In genomic region chr13:54950131-54950530, GRCm38 (mm10) we compare ENCODE assay signal across 9 mouse cellular contexts. TPM values are rescaled to one million over a fixed set of nuclear protein-coding genes. Genes with fewer than 3 reads are reported as not detected.
DNase-seq lines count a peak whose midpoint lies in the region; ATAC-seq and TF ChIP-seq lines count a peak whose summit lies in the region.
"Had no signal": no experiment of that assay in that cellular context is flagged by ENCODE, and none has a peak within 500 bp of the region (broad histone marks: within the 10 kb centered on the region; RNA-seq: fewer than 3 reads in every experiment).

No protein-coding gene starts in this region.

- peaks cover 21% of the 10 kb centered on the region for H3K4me1 ChIP-seq in heart, embryonic 15.5 days (replicated peaks)
- peaks cover 0 to 4% of the 10 kb centered on the region in 2 experiments; a peak in 1 of 4 replicates for H3K4me1 ChIP-seq in ES-E14 (ENCODE audit: control insufficient read depth in 2 of 2, insufficient read depth in 2 of 2, low read length in 2 of 2, poor library complexity in 1 of 2)
- peaks cover 56% of the 10 kb centered on the region for H3K4me1 ChIP-seq in forebrain, embryonic 15.5 days
- H3K4me1 ChIP-seq in liver, embryonic 16.5 days (ENCODE audit: control insufficient read depth, low read depth, low read length), result no peaks in the 10 kb centered on the region; the same call in 1 of the 2 replicates

- ATAC-seq in heart, embryonic 15.5 days (replicated peaks; ENCODE audit: insufficient number of reproducible peaks, insufficient read depth, low FRiP score, low read depth), result no peak
- ATAC-seq in forebrain, embryonic 15.5 days (replicated peaks), result no peak
- ATAC-seq in liver, embryonic 16.5 days (ENCODE audit: low read depth), result no peak

- H3K4me3 ChIP-seq in heart, embryonic 15.5 days, result peak overlapping the region; percentile 67
- peak overlapping the region; percentile 64 to 74; a peak in 2 of 4 replicates for H3K4me3 ChIP-seq in ES-E14 (ENCODE audit: insufficient read depth in 1 of 2, low read depth in 1 of 2, low read length in 2 of 2, poor library complexity in 1 of 2, severe bottlenecking in 1 of 2)
- peak overlapping the region; percentile 85 for H3K4me3 ChIP-seq in forebrain, embryonic 15.5 days
- H3K4me3 ChIP-seq in liver, embryonic 16.5 days (ENCODE audit: low read depth, low read length), result no peak overlapping the region; the same call in 1 of the 2 replicates
- H3K4me3 ChIP-seq: myocyte had no signal

- peak overlapping the region; percentile 98 for H3K4me2 ChIP-seq in heart, embryonic 15.5 days
- H3K4me2 ChIP-seq in forebrain, embryonic 15.5 days (replicated peaks), result peak overlapping the region; percentile 99
- H3K4me2 ChIP-seq in liver, embryonic 16.5 days (ENCODE audit: low read depth, low read length), result peak overlapping the region; percentile 55; the same call in 1 of the 2 replicates

- H3K27me3 ChIP-seq in heart, embryonic 15.5 days, result peaks cover 100% of the 10 kb centered on the region
- peaks cover 3% of the 10 kb centered on the region; the same call in 1 of the 2 replicates for H3K27me3 ChIP-seq in forebrain, embryonic 15.5 days
- H3K27me3 ChIP-seq in liver, embryonic 16.5 days (ENCODE audit: control insufficient read depth, insufficient read depth, low read depth, low read length), result peaks cover 71% of the 10 kb centered on the region

- H3K36me3 ChIP-seq in heart, embryonic 15.5 days, result no peaks in the 10 kb centered on the region
- H3K36me3 ChIP-seq in ES-E14 (ENCODE audit: control insufficient read depth, insufficient read depth, low read length, poor library complexity, severe bottlenecking), result no peaks in the 10 kb centered on the region
- H3K36me3 ChIP-seq in forebrain, embryonic 15.5 days, result no peaks in the 10 kb centered on the region
- no peaks in the 10 kb centered on the region for H3K36me3 ChIP-seq in liver, embryonic 16.5 days (ENCODE audit: control insufficient read depth, insufficient read depth)

- in situ Hi-C loops in ES-E14 (cut with MboI; ENCODE audit: low sequenced_read_pairs in 2 of 2, unreplicated experiment in 2 of 2), result no loop called here

- H3K9ac ChIP-seq in heart, embryonic 15.5 days, result no peak overlapping the region
- no peak overlapping the region for H3K9ac ChIP-seq in ES-E14 (ENCODE audit: insufficient read depth, low read depth, low read length, poor library complexity, severe bottlenecking)
- peak overlapping the region; percentile 87 for H3K9ac ChIP-seq in forebrain, embryonic 15.5 days (replicated peaks)
- no peak overlapping the region for H3K9ac ChIP-seq in liver, embryonic 16.5 days (ENCODE audit: low read depth, low read length)

- WGBS in heart, embryonic 15.5 days, result 2% methylated on average over 9 of the region's 9 CpGs
- 0% methylated on average over 9 of the region's 9 CpGs for WGBS in forebrain, embryonic 15.5 days
- 2% methylated on average over 9 of the region's 9 CpGs for WGBS in liver, embryonic 16.5 days (ENCODE audit: insufficient replicate concordance)

- no peak overlapping the region for H3K27ac ChIP-seq in heart, embryonic 15.5 days
- H3K27ac ChIP-seq in ES-E14 (ENCODE audit: insufficient read depth, low read depth, low read length, poor library complexity, severe bottlenecking), result no peak overlapping the region
- H3K27ac ChIP-seq in forebrain, embryonic 15.5 days (replicated peaks), result no peak overlapping the region
- H3K27ac ChIP-seq in liver, embryonic 16.5 days (ENCODE audit: low read length), result no peak overlapping the region

- no peak for DNase-seq in heart, postnatal 14 days
- DNase-seq in ES-E14 (ENCODE audit: low read depth, low spot score), result no peak
- no peak for DNase-seq in urinary bladder, adult 2 months (ENCODE audit: low spot score)
- DNase-seq in gastrocnemius, adult 8-10 months (ENCODE audit: low spot score in 2 of 2), result no peak
- no peak for DNase-seq in embryo, embryonic 10 days (ENCODE audit: low spot score)

- no peaks in the 10 kb centered on the region for H3K9me3 ChIP-seq in heart, embryonic 15.5 days (replicated peaks)
- no peaks in the 10 kb centered on the region for H3K9me3 ChIP-seq in ES-E14 (ENCODE audit: control insufficient read depth, insufficient read depth, low read depth, low read length)
- no peaks in the 10 kb centered on the region for H3K9me3 ChIP-seq in forebrain, embryonic 15.5 days
- H3K9me3 ChIP-seq in liver, embryonic 16.5 days (replicated peaks; ENCODE audit: control insufficient read depth, low read length), result no peaks in the 10 kb centered on the region

- intact Hi-C loops in heart, postnatal 14 days (cut with DNase I), result no loop called here

TF ChIP-seq in ES-E14, 5 proteins besides CTCF, POLR2A, EP300 and RAD21:
- TF ChIP-seq ZC3H11A (IDR thresholded peaks at IDR 0.05; ENCODE audit: borderline replicate concordance, low read depth, low read length), result no peak
- TF ChIP-seq ZNF384 (IDR thresholded peaks at IDR 0.05; ENCODE audit: low read depth, low read length), result no peak
- no peak for TF ChIP-seq CHD2 (IDR thresholded peaks at IDR 0.05; ENCODE audit: low read depth, low read length)
- TF ChIP-seq HCFC1 (IDR thresholded peaks at IDR 0.05; ENCODE audit: borderline replicate concordance, insufficient read depth, low read length), result no peak
- TF ChIP-seq MAFK (IDR thresholded peaks at IDR 0.05; ENCODE audit: insufficient read depth, low read depth, low read length), result no peak
TF ChIP-seq in ES-E14: peak in this region for 0.

RNA-seq across cellular contexts. Expression of gene Unc5a, which starts 0.9 kb away (rescaled TPM):
- 1.3 and 2.8 TPM in 2 replicates for polyA plus RNA-seq in heart, embryonic 15.5 days (2015; fragmentation: Nextera tagmentation; extraction: Ambion mirVana)
- under 1 TPM; 0.60 to 0.63 TPM for total RNA-seq in heart, postnatal 14 days (2021)
- 0.31 and 0.95 TPM in 2 replicates for total RNA-seq in ES-E14 (2012; rRNA removed)
- 16.6 and 16.9 TPM in 2 replicates for polyA plus RNA-seq in forebrain, embryonic 15.5 days (2015; fragmentation: Nextera tagmentation; extraction: Ambion mirVana)
- polyA plus RNA-seq in liver, embryonic 16.5 days (2015; fragmentation: Nextera tagmentation; extraction: Ambion mirVana), result 0.29 and 0.66 TPM in 2 replicates
- 26.9 and 39.1 TPM in 2 replicates for polyA plus RNA-seq in urinary bladder, adult 2 months (2012; rRNA removed)
- 10 to 100 TPM in 2 of 4 experiments, 1 to 10 TPM in 2; 8.6 to 10.9 (median 10.2) TPM for total RNA-seq in gastrocnemius, adult 8-10 months (2022)
